Mouse (Mus musculus) megakaryocyte, embryonic 14.5 days (primary cell): ENCODE measurements around the gene Nt5c1b.

Source experiments
- FLI1 ChIP-seq: IDR thresholded peaks from 2 replicates; pipeline ENCODE4 v1.6.1; 2012; ENCODE audit warnings: low read length, inconsistent platforms, mixed read lengths
- GATA1 ChIP-seq: IDR thresholded peaks from 3 replicates; pipeline ENCODE4 v1.6.1; 2012; ENCODE audit warnings: mixed read lengths, low read length, inconsistent platforms, borderline replicate concordance

GRCm38 (mm10) chr12:10400788-10401187 is 31.0 kb downstream of the Nt5c1b start:
- TF ChIP-seq GATA1 (no peak), FLI1 (no peak)
